Mouse (Mus musculus) frontal cortex, postnatal 10 days (tissue): ENCODE measurements around the gene Tmem59.

Source experiments
- DNase-seq, 2 experiments: peaks; one replicate each; pipeline ENCODE4 v3.0.0; 2022; ENCODE audit warnings: low spot score in 2 of 2, mixed read lengths in 1 of 2

The Tmem59 gene

DNA sequence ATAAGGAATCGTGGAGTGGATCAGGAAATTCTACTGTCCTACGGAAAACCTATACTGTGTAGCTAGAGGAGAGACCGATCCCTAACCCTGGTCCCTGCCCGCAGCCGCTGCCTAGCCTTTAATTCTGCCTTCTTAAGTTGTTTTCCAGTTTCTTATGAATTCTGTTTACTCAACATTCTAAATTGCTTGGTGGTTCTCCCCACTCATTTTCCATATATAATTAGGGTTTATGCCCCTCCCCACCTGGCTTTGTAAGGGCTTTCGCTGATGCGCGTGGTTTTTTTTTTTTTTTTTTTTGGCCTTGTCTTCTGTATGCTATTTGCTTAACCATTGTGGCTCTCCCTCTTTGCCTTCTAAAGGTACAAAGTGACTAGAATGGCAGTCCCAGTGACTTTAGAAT is 1.4 kb downstream of the Tmem59 start:
- no peak for DNase-seq

DNA sequence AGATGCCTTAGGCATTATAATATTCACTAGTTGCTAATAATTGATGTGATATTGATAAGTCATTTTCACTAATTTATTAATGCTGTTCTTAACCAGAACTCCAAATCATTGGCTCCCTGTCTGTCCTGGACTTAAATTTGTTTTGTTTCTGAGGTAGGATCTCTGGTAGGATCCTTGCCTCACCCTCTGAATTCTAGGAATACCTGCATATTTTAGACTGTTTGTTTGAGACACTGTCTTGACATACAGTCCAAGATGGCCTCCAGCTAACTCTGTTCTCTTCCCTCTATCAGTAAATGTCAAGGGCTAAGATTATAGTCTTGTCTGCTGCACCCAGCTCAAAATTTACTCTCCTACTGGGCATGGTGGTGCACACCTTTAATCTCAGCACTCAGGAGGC is 2.5 kb downstream of the Tmem59 start:
- no peak for DNase-seq

DNA sequence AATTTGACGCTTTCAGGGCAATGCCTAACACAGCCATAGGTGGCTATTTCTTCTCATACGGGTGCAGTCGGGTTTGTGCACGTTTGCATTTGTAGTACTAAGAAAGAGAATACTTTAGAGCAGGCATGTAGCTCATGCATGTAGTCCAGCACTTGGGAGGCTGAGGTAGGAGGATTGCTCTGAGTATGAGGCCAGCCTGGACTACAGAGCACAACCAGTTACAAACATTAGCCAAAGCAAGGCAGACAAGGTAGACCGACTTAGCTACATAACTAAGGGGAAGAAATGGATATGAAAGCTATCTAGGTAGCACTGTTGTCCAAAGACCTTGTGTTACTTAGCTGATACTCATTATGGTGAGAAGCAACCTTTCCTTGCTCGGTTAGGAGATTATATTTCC is 3.7 kb downstream of the Tmem59 start:
- no peak for DNase-seq

DNA sequence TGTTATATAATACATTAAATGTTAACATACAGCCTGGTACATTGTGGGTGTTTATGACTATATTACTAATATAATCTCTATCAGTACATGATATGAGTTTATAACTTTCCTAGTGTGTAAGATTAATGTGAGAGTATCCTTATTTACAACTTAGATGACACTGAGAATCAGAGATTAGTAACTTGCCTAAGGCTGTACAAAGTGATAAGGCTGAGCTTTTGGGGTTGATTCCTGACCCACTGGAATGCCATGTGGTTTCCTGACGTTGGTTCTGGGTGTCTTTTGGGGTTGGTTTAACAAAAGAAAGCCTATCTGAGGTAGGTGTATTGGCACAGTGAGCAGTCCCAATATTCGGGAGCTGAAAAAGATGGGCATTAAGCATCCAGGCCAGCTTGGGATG is 4.6 kb downstream of the Tmem59 start:
- DNase-seq = no peak

DNA sequence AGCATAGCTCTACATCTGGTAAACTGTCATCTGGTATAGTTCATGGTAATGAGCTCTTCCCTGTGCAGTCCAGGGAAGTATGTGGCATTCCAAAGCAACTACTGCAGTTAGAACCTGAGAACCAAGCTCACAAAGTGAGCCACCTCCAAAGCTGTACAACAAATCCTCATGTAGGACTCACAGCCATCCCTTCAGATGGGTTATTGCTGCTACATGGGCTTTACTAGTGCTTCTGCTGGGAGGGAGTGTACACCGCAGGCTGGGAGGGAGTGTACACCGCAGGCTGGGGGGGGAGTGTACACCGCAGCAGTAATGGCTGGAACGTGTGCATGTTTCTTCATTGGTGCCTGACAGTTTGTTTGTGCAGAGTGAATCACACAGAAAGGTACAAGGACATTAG is 5.0 kb downstream of the Tmem59 start:
- no peak for DNase-seq

DNA sequence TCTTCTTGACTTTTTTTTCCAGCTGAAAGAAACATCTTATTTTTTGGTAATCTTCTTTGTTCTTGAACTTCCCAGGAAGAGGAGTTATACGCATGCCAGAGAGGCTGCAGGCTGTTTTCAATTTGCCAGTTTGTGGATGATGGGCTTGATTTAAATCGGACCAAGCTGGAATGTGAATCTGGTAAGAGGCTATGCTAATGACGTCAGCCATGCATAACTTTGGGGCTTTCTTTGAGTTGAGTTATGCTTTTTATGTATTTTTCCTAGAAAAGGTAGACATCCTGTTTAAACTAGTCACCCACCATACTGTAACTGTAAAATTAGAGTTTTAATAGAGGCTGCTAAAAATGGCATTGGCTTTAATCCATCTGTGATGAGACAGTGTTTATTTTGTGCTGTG is 7.5 kb downstream of the Tmem59 start:
- DNase-seq = no peak

DNA sequence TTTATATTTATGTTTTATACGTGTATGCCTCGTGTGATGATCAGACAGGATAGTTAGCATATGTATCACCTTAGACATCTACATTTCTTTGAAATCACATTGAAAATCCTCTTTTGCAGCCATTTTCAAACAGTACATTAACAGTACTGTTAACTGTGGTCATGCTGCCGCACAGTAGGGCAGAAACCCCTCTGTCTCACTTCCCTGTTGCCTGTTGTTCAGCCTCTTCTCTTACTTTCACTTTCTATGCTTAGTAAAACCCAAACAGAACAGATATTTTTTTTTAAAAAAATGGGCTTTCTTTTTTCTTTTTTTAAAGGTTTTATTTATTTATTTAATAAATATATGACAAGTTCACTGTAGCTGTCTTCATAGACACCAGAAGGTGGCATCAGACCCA is 15.6 kb downstream of the Tmem59 start:
- no peak for DNase-seq

DNA sequence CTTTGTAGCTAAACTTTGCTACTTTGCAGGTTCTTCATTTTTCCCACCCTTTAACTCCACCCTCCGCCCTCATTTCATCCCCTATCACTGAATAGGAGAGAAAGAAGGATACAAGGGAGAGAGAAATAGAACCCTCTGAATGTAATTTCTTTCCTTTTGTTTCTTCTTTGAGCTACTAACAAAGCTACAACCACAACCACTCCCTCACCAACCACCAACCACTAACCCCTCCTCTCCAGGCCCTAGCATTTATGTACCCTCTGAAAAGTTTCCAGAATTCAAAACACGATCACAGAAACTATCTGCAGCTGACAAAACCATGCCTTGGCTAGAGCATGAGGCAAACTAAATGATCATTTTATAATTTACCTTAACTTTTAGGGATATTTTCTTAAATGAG is 18.3 kb downstream of the Tmem59 start:
- DNase-seq = no peak

DNA sequence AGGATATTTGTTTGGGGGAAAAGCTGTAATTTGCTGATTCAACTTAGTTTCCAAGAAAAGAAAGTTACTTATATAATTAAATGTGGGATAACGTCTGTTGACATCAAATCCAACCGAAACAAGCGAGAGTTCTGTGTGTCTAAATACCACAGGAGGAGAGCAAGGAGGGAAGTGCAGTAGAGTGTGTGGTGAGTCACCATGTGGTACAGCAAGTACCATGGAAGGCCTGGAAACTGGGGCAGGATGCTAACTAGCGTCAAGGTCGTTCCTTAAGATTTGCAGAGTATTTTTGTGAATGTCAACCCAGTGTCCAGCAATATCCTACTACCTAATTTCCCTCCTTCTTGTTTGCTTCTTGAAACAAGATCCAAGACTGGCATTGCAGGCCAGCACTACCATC is 19.9 kb downstream of the Tmem59 start:
- no peak for DNase-seq

DNA sequence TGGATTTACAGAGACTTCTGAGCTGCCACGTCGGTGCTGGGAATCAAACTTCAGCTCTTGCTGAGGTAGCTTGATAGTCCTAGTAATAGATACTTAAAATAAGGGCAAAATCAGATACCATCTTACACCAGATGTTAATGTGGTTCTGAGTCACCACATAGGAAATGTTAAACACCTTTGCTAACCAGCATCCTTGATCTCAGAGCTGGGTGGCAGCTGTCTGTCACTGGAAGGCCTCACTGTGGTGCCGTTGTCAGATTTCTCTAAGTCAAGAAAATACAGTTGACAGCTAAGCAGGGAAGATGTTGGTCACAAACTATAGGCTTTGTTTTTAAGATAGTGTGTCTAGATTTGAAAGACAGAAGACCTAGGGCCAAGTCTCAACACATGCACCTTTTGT is 23.6 kb downstream of the Tmem59 start:
- DNase-seq = no peak

DNA sequence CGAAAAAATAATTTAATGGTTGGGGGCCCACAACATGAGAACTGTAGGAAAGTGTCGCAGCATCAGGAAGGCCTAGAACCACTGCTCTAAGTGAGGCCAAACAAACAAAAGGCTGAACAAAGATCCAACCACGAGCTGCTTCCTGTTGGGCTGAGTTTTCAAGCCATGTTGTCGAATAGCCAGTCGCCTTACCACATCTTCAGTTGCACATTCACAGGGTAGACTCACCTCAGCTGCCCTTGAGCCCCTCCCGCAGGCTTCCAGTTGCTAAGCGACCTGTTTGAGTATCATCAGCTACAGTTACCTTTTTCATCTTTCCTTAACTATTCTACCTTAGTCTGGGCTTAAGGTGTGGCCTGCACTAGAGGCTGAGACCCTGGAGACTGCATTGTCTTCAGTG is 24.8 kb downstream of the Tmem59 start:
- DNase-seq = no peak

DNA sequence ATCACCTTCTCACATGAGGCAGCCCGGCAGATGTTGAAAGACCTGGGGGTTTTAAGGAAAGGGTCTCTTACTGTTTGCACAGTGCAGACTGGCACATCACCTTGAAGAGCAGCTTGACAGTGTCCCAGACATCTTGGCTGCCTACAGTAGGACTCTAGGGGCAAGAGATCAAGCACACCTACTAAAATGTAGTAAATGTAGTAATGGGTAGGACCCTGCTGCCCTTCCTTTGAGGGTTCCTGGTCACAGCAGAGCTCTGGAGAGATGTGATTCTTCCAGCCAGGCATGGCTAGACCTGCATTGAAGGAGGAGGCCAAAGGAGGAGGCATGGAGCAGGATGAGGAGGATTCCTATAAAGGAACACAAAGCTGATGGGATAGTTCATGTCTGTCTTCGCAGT is 28.8 kb downstream of the Tmem59 start:
- no peak for DNase-seq

DNA sequence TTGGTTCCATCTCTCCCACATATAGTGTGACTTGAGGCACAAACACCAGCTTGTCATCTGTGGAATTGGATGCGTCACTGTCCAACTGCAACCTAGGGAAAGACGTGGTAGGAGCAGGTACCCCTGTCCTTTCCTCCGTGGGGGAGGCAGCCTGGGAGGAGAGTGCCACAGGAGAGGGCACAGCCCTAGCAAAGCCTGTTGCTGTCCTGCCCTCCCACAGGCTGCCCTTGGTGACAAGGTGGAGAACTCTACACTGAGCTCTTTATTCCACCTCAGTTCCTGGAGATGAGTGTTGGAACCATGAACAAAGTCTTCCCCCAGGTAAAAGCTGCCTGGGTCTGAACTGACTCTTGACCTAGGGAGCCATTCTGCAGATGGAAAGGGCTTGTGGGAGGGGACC is 30.7 kb downstream of the Tmem59 start, which contains the start of gene Ldlrad1:
TSS of gene Ldlrad1 (plus strand) at position 301 of the 400 bp plus-strand sequence.
- no peak for DNase-seq

DNA sequence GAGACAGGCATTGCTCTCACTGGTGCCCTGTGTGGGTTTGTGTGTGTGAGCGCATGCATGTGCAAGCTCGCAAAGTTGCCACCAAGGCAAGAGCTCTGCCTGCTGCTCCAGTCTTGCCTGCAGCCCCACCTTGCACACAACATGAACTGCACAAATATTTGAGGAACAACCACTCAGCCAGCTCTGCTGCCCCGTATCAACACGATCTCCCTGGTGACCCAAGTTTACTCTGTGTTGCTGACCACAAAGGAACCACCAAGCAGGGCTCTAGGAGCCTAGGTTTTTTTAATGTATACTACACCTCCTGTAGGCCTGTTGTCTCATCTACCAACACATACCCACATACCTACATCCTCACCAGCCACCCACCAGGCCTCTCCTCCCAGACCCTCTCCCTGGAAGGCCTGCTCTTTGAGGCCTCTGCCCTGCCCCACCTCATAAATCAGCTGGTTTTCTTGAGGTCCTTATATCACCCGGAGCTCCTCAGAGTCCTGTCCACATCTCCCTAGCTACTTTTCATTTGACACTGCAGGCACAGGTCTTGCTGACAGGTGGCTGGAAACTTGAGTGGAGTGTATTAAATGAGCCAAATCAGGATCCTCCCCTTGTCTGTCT is 32.4 kb downstream of the Tmem59 start:
- no peak for DNase-seq

DNA sequence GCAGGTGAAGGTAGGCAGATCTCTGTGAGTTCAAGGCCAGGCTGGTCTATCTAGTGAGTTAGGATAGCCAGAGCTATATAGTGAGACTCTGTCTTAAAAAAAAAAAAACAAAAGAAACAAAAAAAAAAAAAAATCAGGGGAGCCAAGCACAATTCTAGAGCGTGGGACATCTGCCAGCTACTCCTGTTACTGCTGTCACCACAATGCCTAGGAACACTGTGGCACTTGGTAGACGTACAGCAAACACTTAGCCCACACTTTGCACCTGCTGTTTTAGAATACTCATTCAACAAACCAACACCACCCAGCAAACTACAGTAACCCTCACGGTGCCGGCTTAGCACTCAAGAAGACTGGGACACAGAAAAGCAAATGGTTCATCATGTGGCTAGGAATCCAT is 33.3 kb downstream of the Tmem59 start:
- no peak for DNase-seq

DNA sequence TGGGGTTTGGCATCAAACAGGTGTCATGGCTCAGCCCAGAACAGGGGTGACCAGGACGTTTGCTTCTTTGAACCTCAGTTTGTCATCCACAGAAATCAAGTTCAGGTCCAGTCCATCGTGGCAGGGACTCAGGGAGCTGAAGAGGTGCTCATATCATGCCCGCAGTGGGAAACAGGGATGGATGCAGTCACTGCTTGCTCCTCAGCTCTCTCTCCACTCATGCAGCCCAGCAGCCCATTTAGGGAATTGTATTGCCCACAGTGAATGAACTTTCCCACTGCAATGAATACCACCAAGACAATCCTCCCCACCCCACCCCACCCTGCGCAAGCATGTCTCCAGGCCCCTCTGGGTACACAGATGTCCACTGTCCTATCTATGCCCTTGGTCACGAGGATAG is 33.7 kb downstream of the Tmem59 start:
- no peak for DNase-seq

DNA sequence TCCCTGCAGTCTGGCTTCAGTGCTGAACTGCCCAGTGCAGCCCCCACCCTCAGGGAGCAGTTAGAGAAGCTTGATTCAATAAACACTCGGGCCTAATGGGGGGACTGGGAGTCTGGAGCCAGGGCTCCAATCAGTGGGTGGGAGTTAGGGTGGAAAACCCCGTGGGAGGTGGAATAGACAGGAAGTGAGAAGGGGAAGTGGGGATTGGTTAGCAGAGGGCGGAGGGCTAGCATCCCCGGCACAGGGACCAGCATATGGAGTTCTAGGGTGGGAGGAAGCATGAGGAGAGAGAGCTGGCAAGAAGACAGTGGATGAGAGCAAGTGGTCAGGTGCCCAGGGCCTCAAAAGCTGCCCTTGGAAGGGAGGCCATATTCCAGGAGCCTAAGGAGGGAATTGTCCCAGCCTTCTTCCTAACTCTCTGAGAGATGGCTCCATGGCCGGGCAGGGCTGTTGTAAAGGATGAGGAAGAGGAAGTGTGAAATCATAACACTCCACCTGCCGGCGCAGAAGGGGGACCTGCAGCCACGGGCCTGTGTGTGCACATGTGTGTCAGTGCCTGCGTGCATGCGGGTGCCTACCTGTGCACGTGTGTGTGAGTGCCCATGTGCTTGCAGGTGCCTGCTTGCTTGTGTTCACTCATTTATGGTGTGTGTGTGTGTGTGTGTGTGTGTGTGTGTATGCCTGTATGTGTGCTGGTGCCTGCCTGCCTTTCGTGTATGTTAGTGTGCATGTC is 35.2 kb downstream of the Tmem59 start:
- no peak for DNase-seq

DNA sequence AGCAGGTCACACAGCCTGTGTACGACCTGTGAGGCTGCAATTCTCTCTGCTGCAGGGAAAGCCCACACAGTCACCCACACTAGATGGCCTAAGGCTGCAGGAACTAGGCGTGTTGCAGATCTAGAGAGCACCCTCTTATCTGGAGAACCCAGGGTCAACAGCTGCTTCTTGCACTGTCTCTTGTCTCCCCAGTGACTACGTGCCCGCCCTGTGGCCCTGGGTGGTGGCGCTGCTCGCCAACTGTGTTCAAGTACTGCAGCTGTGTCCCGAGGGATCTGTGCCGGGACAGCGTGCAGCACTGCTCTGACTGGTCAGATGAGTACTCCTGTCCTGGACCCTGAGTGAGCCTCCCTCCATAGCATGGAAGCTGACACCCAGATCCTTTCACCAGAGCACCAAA is 39.4 kb downstream of the Tmem59 start:
- DNase-seq = no peak

DNA sequence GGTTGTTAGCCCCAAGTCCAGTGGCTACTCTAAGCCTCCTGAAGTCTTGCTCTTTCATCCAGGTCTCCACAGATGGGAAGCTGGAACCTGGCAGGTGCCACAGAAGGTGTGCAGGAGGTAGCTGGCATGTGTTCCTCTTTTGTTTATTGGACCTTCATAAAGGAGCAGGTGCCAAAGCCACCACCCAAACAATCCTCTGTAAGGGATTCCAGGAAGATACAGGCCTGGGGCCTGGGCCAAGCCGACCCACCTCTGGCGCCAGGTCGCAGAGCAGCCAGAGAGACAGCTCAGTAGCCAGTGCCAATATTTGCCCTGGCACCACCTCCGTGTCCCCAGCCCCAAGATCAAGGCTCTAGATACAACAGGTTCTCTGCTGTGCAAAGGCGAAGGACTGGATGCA is 43.3 kb downstream of the Tmem59 start:
- no peak for DNase-seq

DNA sequence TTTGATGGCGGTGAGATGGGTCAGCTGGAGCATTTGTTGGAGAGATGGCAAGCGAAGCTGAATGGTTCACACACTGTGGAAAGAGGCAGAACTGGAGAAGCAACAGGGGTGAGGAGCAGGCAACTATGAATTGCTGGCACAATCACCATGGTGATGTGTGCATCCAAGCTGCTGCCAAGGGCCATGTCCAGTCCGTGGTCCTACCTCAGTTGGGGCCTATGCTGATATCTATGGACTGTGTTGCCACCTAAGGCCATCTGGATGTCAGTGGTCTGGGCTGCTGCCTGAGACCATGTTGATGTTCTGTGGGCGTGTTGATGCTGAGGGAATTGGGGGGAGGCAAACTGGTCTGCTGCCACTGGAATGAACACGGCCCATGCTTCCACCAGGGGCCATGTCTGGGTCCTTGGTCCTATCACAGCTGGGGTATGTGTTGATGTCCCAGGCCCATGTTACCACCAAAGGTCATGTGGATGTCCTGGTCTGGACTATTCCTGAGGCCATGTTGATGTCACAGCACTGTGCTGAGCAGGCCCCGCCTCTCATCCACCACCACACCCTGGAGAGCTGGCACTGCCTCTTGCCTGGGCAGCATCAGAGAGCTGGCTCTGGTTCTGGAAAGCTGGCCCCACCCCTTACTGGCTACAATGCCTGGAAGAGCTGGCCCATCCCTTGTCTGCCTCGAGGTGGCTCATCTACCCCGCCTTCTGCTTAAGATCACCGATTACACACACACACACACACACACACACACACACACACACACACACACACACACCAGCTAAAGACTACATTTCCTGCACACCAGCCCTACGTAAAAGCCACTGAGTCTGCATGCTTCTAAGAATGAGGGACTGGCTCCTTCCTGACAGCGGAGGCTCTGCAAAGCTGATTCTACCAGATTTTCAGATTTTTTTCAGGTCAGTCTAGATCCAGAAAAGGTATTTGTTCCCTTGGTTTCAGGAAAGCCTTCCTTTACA is 45.3 kb downstream of the Tmem59 start:
- peak in 1 of 2 experiments; percentile 17 for DNase-seq

DNA sequence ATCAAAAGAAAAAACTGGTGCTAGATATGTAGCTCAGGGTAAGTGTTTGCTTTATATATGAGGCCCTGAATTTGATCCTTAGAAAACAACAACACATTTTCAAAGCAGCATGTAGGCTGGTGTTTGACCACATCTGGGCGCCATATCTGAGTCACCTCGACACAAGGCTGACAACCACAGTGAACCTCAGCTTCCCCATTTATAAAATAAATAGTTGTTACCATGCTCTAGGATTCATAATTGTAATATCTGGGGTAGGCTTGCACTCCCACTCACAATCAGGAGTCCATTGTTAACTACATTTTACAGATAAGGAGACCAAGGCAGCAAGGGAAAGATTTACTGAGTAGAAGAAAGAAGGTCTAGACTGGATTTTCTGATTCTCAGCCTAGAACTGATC is 48.1 kb downstream of the Tmem59 start:
- DNase-seq = no peak

DNA sequence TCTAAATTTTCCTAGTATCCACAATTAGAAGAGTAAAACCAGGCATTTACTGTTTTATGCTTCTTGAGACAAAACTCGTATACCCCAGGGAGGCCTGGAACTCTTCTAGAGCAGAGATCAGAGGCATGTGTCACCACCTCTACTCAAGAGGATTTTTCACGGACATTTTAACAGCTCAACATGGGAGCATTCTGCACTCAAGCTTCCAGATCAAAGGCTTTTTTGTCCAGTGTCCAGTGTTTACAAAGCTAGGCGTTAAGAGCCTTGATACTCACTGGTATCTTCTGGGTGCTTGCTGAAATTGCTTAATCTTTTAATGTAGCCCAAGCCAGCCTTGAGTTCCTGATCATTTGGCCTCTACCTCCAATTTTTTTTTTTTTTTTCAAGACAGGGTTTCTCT is 54.0 kb downstream of the Tmem59 start:
- DNase-seq = no peak

DNA sequence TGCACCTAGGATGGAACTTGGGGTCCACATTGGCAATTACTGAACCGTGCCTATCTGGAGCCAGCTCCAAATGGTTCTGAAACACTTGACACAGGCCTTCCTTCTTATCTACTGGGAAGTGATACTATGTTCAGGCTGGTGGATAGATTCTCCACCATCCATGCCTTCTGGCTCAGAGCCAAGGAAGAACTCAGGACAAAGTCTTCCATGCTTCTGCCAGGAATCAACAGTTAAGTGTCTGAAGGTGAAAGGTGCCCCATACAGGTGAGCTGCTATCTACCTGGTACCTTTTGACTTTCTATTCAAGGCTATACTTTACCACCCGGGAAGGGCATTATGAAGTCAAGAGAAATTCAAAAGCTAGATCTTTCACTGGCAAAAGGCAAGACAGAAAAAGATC is 60.1 kb downstream of the Tmem59 start:
- DNase-seq = no peak
